Mouse (Mus musculus) liver, embryonic 14 days (tissue): ENCODE results near the gene Gm21541. TPM values are rescaled to one million over a fixed set of nuclear protein-coding genes. Genes with fewer than 3 reads are reported as not detected.

ENCODE experiments used
- polyA plus RNA-seq: library from polyadenylated mRNA; depleted of rRNA; stranded (reverse); fragments of >200 nt; gene quantifications from 2 replicates; pipeline ENCODE4 v1.2.3, GENCODE M21; 2012; rRNA removed

Gm21541 gene
- not detected in 2 replicates for polyA plus RNA-seq

DNA sequence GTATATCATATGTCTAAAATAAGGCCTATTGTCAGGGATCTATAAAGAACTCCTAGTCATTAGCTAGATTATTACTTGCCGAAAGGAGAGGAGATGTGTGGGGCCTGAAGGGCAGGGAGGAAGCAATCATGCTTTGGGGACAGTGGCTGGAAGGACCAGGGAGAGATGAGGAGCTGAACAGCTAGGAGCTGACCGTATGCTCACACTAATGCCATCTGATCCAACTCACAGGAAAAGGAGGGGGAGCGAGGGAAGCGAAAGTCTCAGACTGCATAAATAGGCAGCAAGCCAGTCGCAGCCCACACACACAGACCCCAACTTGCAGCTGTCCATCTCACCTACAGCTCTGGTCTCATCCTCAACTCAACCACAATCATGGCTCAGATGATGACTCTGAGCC is at the start of gene Gm21541:
Gm21541 (plus strand) TSS at position 301 of the 400 bp plus-strand sequence.

DNA sequence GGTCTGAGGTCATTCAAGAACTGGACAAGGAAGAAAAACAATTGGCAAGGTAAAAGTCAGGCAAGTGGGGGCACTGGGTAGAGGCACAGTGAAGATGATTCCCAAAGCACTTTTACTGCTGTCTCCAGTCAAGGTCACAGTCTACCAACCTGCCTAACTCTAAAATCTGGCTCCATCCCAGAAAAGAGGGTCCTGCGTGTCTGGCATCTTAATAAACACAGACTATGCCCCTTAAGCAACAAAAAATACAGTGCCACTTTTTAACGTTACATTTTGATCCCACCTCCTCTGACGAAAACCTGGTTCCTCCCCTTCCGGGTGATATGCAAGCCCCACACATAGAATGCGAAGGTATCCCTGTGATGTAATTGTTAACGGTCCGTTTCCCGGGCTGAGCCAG is 37.9 kb downstream of the Gm21541 start, which contains the start of gene Gm20878:
Gm20878 (plus strand) TSS at position 301 of the 400 bp plus-strand sequence.

Other genes with a start within 250 kb of the Gm21541 start
- 0.69 and 0.75 TPM in 2 replicates for gene Cntfr, start 206.5 kb upstream of the Gm21541 start, polyA plus RNA-seq
- 13.2 and 13.6 TPM in 2 replicates for gene Il11ra1, start 203.6 kb upstream of the Gm21541 start, polyA plus RNA-seq
- 22.3 and 26.0 TPM in 2 replicates for gene Rpp25l, start 190.1 kb upstream of the Gm21541 start, polyA plus RNA-seq
- gene Dctn3, start 180.4 kb upstream of the Gm21541 start, polyA plus RNA-seq: 37.2 and 43.0 TPM in 2 replicates
- gene Arid3c, start 172.5 kb upstream of the Gm21541 start, polyA plus RNA-seq: not detected in 2 replicates
- 21.6 and 24.6 TPM in 2 replicates for gene Galt, start 148.4 kb upstream of the Gm21541 start, polyA plus RNA-seq
- gene Sigmar1, start 147.5 kb upstream of the Gm21541 start, polyA plus RNA-seq: 22.4 and 26.2 TPM in 2 replicates
- 8.5 and 9.4 TPM in 2 replicates for gene Ccl27a, start 129.4 kb upstream of the Gm21541 start, polyA plus RNA-seq
- gene Gm20878, start 38.0 kb downstream of the Gm21541 start, polyA plus RNA-seq: 0.15 and 0.16 TPM in 2 replicates
- 0.02 TPM in 2 replicates for gene Fam205a4, start 62.4 kb downstream of the Gm21541 start, polyA plus RNA-seq
- gene Gm21093, start 131.1 kb downstream of the Gm21541 start, polyA plus RNA-seq: not detected in 2 replicates
- gene Gm3893, start 187.6 kb downstream of the Gm21541 start, polyA plus RNA-seq: not detected in 2 replicates
- gene Gm13304, start 211.2 kb downstream of the Gm21541 start, polyA plus RNA-seq: not detected in 2 replicates
- gene Gm13306, start 249.8 kb downstream of the Gm21541 start, polyA plus RNA-seq: not detected in 2 replicates